9 mouse cellular contexts compared by ENCODE assay signal in genomic region chr12:83424086-83424719, GRCm38 (mm10).
DNase-seq lines count a peak whose midpoint lies in the region; TF ChIP-seq lines count a peak whose summit lies in the region.
"Had no signal": no experiment of that assay in that cellular context is flagged by ENCODE, and none has a peak within 500 bp of the region (broad histone marks: within the 10 kb centered on the region; RNA-seq: fewer than 3 reads in every experiment).

No protein-coding gene starts in this region.

- no peaks in the 10 kb centered on the region for H3K27me3 ChIP-seq in small intestine, adult 2 months (ENCODE audit: control insufficient read depth, insufficient read depth, low read length)

- peaks cover 9% of the 10 kb centered on the region for H3K4me1 ChIP-seq in small intestine, adult 2 months (ENCODE audit: control insufficient read depth, insufficient read depth, insufficient read length, low read length)

- H3K36me3 ChIP-seq in small intestine, adult 2 months (ENCODE audit: control insufficient read depth, insufficient read depth, low read length): no peaks in the 10 kb centered on the region

- peak; percentile 60 for DNase-seq in cerebellum, adult 11 months
- no peak for DNase-seq in cerebellum, postnatal 4 days (ENCODE audit: low spot score in 2 of 2)
- peak; percentile 20 for DNase-seq in right cerebral cortex, postnatal 4 days
- no peak for DNase-seq in right cerebral cortex, postnatal 10 days (ENCODE audit: low spot score in 2 of 2)
- peak; percentile 32 for DNase-seq in heart, postnatal 4 days
- DNase-seq in kidney, adult 9 months: no peak
- no peak for DNase-seq in layer of hippocampus, adult 9-10 months (ENCODE audit: low spot score)
- DNase-seq: right cerebral cortex, postnatal 25 days had no signal

- no peak for TF ChIP-seq POLR2A in small intestine, adult 2 months (IDR thresholded peaks at IDR 0.05; ENCODE audit: low read depth, low read length)

- H3K27ac ChIP-seq in small intestine, adult 2 months (ENCODE audit: insufficient read depth, low read depth, low read length): peak overlapping the region; percentile 63

- 39% methylated on average over 12 of the region's 12 CpGs for WGBS in small intestine, adult 2 months

- H3K4me3 ChIP-seq in small intestine, adult 2 months (ENCODE audit: low read depth, low read length): peak overlapping the region; percentile 28; the same call in 1 of the 2 replicates

- 0 out of 2 replicates have a peak, but pooled peaks have one; percentile 9 for TF ChIP-seq CTCF in small intestine, adult 2 months (IDR thresholded peaks at IDR 0.05; ENCODE audit: extremely low read depth, insufficient read length, insufficient replicate concordance, low read depth, low read length)

Comparison
In these comparisons a context has a peak if more than half of its experiments do, and no peak if none do; other contexts are left out.
1. DNase-seq: peak in cerebellum, adult 11 months (single experiment), right cerebral cortex, postnatal 4 days (single experiment) and heart, postnatal 4 days (single experiment); none in cerebellum, postnatal 4 days (0 of 2), right cerebral cortex, postnatal 10 days (0 of 2), kidney, adult 9 months (single experiment) and layer of hippocampus, adult 9-10 months (single experiment).